Mouse (Mus musculus) CD8-positive naive resting alpha-beta T cell, adult 2 months (primary cell): ENCODE results near the gene Pard3b.

ENCODE experiments used
- DNase-seq, 2 experiments: peaks; one replicate each; pipeline ENCODE4 v3.0.0; 2022; ENCODE audit warnings: low read depth in 2 of 2, low spot score in 2 of 2

Pard3b gene

DNA sequence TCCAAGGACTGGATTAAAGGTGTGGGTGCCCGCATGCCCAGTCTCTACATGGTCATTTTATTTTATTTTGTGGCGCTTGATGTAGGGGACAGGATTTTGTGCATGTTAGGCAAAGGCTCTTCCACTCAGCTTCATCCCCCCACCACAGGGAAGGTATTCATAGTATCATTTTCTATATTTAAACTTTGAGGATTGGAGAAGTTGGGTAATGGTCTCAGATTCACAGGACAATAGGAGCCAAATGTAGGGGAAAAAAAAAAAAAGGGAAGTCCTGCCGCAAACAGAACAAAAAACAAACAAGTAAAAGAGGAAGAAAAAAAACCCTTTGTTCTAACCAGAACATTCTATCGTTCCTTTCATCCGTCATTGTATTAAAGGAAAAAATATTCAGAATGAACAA lies 590.5 kb downstream of the Pard3b start:
- DNase-seq = no peak

DNA sequence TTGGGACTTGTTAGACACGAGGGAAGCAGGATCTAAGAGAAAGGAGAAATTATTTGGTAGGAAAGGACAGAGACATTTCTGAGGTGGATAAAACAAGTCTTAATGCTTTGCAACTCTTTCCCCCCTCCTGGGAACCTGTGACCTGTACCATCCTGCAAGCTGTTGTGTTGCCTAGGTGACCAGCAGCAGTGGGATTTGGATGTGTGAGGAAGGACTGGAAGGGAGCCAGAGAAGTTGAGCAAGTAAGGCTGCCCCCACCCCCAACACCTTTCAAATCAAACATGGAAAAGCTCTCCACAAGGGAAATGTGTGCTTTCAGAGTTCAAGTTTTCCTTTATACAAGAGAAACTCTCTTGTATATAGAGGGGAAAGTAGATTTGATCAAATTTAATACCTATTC lies 595.4 kb downstream of the Pard3b start:
- no peak for DNase-seq

DNA sequence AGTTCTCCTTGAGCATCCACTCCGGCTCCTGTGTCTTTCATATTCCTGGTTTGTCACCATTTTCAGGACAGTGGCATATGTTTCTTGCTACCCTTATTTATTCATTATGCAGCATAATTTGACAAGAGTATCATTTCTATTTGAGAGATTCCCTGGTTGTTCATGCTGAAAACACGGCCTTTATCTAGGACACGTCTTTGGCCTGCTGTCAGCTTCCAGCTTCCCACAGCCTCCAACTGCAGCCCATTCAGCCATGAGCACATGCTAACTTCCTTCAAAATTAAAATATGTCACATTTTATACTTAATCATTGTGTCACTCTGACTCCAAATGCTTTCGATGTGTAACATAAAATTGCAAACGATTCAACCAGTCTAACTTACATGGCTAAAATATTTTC lies 596.5 kb downstream of the Pard3b start:
- no peak for DNase-seq

DNA sequence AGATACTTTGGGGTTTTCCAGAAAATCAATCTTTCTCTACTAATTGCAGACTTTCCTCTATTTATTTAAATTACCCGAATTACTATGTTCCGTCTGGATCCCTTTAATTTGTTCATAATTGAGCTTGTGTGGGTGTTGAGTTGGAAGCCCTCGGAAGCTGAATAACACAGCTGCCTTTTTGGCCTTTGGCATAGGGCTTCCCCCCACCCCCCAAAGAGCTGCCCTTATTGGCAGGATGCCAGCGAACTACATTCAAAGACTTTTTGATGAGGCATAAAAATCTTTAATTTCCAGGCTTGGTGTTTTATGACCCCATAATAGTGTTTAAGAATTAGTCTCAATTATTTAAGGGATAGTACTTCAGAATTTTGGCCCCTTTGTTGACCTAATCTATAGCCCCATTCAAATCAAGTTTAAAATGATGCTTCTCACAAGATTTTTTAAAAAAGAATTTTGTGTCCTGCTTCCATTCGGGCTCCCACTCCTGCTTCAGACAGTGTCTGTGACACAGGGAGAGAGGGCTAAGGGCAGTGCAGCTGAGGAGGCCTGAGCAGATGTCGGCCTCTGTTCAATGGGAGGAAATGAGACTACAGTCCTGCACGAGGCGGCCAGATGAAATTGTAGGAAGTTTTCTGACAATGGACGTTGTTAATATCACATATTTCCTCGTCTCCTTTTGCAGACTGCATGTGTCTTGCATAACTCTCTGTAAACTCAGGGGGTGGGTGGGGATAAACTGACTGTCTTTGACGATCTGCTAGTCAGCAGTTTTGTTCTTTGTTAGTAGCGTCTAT lies 605.8 kb downstream of the Pard3b start:
- DNase-seq = no peak

DNA sequence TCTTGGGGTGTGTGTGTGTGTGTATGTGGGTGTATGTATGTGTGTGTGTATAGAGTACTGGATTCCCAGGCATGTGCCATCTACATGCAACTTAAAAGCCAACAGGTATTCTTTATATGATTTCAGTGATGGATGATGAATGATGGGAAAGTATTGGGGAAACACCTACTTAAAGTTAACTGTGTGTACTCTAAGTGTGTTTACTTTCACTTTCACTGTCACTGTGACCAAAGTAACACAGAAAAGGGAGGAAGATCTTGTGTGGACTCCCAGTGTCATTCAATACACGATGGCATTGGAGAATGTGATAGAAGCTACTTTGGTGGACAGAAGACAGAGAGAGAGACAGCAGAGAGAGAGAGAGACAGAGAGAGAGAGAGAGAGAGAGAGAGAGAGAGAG lies 613.8 kb downstream of the Pard3b start:
- no peak for DNase-seq

DNA sequence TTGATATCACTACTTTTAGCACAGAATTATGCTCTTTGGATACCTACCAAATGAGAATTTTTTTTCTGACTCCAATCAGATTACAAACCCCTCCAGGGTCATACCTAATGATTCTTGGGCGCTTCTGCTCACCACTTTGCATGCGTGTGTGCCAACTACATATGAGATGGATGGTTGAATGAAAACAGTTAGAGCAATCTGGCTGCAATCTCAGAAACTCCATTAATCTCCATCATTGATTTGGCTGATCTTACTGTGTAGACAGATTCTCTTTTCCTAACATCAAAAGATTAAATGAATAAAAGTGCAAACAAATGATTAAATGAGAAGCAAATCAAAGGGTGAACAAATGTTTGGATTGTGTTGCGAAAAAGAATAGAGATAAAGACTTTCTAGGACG lies 615.7 kb downstream of the Pard3b start:
- DNase-seq = no peak

DNA sequence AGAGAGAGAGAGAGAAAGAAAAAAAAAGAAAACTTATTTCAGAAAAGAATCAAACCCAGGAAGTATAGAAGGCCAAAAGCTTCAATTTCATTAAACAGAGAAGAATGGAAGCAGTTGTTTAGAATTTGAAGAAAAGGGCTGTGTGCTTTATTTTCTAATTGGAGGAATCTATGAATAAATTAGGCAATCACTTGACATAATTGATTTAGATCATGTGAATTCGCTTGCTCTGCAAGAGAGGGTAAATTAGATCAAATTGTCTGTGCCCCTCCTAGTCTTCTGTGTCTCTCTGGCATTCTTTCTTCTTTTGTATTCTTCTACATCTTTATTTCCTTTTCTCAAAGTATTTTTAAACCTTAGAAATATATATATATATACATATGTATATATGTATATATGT lies 616.3 kb downstream of the Pard3b start:
- no peak for DNase-seq

DNA sequence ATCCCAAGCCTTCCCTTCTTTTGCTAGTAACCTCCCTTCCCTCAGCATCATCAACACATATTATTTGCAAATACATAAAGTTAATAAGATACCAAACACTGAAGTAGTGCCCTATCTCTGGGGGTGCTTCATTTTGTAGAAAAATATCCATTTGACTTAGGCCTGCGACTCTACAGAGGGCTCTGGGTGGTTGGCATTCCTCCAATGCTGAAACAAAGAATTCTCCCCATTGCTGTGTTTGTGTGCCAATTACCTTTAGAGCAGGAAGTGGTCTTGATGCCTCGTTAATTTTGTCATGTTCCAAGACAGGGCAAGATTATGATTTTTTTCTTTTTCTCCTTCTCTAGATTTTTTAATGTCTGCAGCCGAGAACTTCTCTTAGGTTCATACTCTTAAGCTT lies 637.8 kb downstream of the Pard3b start:
- no peak for DNase-seq

DNA sequence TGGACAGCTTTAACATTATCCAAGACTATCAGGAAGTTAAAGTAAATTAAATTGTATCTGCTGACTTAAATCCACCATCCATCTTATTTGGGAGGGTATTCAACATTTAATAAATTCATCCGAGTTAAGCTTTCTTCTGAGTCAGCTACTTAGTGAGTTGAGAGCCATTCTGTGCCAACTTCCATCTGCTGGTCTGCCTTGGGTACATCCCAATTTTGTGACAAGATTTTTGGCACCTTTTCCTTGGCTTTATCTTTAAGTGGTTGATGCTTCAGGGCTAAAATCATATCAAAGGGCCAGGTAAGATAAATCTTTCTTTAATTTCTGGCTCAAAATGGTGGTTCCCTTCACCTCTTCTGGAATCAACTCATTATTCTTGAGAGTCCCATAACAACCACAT lies 640.0 kb downstream of the Pard3b start:
- DNase-seq = no peak

DNA sequence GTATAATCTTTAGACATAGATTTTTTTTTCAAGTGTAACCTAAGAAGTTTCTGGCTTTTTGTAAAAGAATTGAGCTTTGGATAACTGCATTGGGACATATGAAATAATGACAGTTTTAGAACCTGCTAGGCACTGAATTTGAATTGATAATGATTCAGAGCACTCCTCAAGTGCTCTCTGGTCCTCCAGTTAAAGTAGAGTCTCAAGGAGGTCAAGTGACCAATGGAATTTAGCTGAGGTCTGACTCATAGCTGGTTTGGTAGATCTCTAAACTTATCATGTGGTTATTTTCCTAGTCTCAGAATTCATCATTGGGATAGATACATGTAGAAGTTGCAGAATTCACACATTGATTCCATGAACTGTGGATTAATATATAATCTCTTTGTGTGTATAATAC lies 642.0 kb downstream of the Pard3b start:
- DNase-seq = no peak

DNA sequence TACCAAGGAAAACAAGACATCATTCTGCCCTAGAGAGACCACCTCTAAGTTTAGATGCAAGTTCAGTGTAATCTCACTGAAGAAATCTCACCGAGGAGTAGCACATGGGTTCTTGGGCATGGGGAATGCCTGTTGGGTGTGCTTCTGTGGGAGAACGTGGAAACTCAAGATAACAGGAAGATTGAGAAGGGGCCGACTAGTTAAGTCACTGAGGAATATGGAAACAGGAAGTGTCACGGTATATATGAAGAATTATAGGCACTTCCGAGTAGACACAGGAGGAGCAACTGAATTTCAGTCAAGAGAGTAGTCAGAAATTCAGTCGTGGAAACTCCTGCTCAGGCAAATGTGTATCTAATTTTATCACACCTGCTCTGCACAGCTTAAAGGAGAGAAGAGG lies 644.2 kb downstream of the Pard3b start:
- no peak for DNase-seq

DNA sequence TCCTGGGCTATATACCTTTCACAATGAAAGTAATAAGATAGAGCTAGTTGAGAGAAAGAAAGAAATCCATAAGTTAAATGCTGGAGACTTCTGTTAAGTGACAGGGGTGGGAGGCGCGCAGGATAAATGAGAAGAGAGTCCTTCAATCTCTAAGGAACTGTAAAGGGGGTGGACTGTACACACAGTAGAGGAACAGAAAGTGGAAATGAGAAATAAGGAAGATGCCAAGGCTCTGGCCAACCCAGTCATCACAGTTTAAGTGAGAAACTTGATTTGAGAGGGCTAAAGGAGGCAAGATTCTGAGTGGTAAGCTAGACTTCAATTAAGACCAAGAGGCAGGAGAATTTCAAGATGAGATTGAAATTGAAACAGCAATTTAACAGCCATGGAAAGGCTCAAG lies 645.0 kb downstream of the Pard3b start:
- no peak for DNase-seq

DNA sequence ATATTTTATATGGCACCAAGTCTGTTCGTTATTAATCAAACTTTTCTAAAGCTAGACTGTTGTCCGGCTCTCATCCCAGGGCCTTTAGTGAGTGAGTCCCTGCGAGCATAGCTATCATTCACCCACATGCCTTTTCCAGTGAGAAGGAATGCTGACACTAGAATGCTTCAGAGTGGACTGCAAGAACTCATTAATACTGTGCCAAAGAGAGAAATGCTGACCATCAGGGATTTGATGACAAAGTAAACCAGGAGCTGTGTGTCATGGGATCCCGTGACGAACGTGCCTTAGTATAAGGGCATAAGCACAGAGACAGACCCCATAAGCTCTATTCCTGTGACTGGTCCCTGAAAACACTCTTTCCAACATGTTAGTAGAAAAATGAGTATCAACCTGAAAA lies 670.8 kb downstream of the Pard3b start:
- DNase-seq = no peak

DNA sequence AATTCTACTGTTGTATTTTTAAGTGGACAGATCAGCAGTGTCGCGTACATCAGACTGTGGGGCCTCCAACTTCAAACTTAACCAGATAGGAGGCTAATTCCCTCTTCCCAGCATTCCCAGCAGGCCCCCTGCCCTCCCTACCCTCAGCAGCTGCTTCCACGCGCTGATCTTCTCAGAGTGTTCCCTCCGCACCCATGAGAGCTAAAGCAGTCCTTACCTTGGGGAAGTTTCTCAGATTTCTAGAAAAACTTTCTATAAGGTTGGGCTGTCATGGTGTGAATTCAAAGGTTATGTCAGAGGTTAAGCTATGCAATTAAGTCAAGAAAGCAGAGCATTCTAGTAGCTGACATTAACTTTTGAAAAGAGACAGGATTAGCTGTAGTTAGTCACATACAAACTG lies 686.6 kb downstream of the Pard3b start:
- no peak for DNase-seq

DNA sequence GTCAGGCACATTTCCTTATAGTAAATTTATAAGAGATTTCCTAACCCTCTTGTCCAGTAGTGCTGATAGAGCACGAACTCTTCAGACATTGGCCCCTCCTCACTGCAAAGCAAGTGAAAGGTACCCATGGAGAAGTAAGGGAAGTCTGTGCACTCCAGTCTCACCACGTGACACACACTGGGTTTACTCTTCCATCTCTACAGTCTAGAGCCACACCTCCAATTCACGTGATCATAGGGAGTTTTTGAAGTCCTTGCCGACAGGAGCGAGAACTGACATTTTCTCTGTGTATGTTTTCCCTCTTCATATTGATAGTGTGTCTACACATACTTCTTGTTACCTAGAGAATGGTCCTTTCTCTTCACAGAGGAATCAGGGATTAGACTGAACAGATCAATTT lies 689.1 kb downstream of the Pard3b start:
- no peak for DNase-seq

DNA sequence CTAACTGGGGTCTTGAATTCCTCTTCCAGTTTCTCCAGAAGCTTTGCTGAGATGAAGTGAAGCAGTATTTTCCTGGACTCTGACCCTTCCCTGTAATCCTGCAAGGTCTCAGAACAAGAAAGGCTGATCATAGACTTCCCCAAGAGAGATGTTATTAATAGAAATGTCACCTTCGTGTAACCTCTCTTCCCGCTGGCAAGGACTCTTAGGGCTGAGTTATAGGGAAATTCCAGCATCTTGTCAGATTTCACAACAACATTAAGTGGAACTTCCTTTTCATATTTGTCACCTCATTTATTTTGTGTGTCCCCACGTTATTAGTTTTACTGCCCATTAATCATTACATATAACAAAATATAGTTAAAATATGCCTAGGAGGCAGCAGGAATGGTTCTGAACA lies 690.2 kb downstream of the Pard3b start:
- no peak for DNase-seq

DNA sequence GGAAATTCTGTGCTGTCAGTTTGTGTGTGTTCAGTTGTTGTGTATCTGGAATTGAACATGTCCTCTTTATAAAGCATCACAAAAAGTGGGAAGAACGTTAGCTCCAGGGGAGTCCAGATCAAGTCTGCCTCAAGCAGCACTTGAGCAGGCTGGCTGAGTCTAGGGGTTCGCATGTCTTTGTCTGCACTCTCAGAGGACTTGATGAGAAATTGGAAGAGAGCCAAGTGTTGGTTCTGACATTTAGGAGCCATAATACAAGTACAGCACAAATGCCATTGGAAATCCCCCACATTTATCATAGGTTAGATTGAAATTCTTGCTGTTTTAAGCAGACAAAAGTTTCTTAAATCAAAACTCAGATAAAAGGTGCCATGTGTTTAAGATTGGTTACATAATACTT lies 694.4 kb downstream of the Pard3b start:
- no peak for DNase-seq

DNA sequence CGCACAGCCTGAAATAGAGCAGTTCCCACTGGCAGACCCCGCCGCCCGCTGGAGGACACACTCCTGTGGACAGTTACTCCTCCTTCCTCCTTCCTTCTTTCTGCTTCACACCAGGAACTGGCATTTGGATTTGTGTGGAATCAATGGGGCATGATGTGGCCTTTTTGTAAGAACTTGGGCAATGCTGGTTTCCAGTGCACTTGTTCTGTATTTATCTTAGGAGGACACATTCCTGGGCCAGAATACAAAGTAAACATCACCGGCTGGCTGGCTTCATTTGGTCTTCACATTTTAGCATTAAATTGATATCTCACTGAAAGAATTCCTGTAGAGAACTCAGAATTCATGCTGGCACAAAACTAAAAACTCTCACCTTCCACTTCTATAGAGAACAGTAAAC lies 695.6 kb downstream of the Pard3b start:
- no peak for DNase-seq

DNA sequence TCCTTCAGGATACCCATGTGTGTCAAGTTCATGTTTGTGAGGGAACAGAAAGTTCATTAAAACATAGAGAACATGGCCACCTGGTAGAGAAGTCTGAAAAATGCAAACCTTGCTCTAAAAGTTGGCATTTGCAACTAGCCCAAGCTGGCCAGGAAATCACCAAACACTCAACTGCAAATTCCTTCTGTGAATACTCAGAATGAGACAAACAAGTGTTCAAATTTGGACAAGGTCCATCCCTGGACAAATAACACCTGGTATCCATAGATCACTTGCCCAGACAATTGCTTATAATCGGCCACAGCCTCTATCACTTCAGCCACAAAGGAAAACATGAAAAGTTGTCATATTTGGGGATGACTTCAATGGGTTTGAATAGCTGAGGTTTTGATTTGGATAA lies 701.6 kb downstream of the Pard3b start:
- no peak for DNase-seq

DNA sequence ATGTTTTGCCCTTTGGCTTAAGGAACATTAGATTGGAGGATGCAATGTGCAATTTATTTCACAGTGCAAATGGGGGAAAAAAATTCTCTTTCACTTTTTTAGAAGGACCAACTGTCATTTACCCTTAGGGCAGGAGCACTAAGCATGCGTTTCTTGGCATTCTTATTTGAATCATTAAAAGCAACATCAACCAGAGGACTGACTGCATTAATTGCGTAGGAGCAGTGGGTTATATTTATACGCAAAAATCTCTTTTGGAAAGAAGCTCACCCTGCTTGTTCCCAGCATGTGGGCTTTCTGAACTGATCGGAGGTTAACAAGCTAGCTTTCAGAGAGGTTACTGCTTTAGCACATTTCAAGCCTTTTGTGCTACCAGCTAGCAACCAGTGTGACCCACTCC lies 705.7 kb downstream of the Pard3b start:
- DNase-seq = no peak

DNA sequence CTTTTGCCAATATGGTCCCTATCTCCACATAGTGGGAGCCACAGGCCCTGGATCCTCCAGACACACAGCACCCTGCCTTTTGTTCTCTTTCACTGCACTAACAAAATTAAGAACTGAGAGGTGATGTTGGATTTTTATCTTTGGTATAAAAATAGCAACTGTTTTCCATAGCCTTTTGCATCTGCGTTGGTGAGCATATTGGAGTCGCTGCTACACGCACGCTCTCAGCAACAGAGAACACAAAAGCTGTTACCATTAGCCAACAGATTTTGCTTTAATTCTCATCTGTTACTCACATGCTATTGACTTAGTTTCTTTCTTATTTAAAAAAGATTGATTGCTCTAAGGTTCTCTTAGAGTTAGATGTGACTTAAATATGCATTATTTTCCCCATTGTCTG lies 709.7 kb downstream of the Pard3b start:
- no peak for DNase-seq

DNA sequence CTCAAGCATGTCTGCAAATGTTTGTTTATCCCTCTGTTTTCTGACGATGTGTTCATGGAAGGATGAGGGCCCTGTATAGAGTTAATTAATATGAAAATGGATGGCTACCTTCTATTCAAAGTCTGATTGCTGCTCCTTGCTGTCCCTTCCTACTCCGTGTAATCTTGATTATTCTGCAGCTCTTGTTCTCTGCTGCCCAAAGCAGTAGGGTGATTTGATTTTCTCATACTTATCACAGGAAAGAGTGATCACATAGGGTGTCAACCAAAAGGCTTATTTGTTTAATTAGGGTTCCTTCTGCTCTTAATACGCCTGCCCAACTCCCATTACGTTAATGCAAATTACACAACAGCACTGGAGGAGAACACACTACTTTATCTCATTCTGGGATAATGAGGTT lies 716.9 kb downstream of the Pard3b start:
- no peak for DNase-seq

DNA sequence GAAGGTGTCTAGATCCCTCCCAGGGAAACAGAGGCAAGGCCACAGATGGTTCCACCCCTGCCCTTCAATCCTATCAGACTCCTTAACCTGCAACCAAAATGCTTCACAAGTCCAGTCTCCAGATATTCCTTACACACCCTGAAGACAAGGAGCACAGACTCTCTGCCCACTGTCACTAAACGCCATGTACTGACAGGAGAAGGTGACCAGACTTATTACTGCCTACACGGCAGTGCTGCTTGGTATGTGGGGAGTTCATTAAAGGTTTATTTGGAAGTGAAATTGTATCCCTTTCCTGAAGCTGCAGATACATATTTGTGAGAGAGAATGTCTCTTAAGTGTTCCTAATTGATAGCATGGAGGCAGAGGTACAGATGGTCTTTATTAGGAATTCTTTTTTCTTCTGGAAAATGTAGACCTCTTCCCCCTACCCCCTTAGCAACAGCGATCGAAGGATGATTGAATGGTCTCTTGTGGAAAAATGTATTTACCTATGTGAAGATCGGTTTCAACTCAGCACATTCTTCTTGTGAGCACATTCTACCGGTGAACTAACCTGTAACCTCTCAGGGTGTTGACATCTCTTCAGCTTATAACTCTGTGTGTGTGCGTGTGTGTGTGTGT lies 735.9 kb downstream of the Pard3b start:
- DNase-seq = no peak
